Mouse (Mus musculus) splenic B cell, adult 2 months (primary cell): ENCODE measurements around the gene Ddx28.
"Not testable (repeated sequence)": the region's sequence is repeated elsewhere in the genome, so short reads cannot be mapped to it uniquely, and the experiment has no call there.

Experiments
- DNase-seq: peaks from one replicate; pipeline ENCODE4 v3.0.0-alpha.2; 2011; ENCODE audit warnings: low read depth, low spot score
- H3K27me3 ChIP-seq: 2 replicates; pipeline ENCODE4 v1.6.1; 2012; ENCODE audit warnings: mild to moderate bottlenecking, low read length, moderate library complexity, mixed read lengths; ENCODE audit not compliant: control insufficient read depth, poor library complexity, insufficient read depth, severe bottlenecking
- H3K36me3 ChIP-seq: 2 replicates; pipeline ENCODE4 v1.6.1; 2012; ENCODE audit warnings: mild to moderate bottlenecking, low read length, moderate library complexity, mixed read lengths; ENCODE audit not compliant: control insufficient read depth, poor library complexity, insufficient read depth, severe bottlenecking

Ddx28 gene

DNA sequence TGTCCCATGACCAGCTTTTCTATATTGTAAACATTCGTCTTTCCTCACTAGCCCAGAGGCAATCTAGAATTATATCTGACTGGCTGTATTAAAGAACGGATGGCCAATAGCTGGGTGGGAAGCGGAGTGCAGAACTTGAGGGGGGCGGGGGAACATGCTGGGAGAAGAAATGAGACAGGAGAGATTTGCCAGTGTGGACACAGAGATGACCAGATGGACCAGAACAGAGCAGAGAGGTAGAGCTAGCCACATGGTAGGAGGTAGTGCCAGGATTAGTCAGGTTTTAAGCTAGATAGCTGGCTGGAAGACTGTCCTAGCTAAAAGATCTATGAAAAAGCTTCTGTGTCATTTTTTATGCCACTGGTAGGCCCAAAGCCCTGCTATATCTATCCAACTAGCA, 9.8 kb downstream of the Ddx28 start:
- no peaks in the 10 kb centered on the region for H3K27me3 ChIP-seq
- DNase-seq = no peak
- no peaks in the 10 kb centered on the region for H3K36me3 ChIP-seq

DNA sequence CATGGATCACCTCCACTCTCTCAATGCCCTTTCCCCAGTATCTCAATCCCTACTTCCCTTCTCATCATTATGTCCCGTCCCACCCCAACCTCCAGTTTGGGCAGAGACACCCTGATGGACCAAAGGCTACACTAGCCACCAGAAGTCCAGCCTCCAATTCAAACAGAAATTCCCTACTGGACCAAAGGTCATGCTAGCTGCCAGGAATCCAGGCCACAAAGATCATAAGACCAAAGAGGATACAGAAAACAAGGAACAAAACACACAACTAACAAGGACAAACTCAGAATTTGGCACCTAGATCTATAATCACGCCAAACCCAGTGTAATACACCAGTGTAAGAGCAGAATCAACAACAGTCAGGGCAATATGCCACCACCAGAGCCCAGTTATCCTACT, 12.7 kb downstream of the Ddx28 start:
- H3K27me3 ChIP-seq = no peaks in the 10 kb centered on the region
- H3K36me3 ChIP-seq = no peaks in the 10 kb centered on the region
- DNase-seq = no peak

DNA sequence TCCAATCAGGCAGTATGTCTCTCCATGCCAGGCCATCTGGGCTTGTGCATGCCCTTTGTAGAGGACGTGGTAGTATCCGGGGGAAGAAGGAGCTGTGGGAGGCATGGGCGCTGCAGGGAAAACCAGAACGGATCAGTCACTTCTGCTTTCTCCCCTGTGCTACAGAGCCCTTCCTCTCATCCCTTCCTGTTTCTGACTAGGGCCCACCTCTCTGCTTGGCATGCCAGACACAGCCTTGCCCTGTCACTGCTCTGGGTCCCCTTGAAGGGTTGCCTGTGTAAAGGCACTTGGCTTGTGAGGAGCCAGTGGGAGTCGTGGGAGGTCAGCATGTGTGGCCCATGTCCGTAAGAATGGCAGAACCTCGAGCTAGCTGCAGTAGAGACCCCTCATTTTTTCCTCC, 15.3 kb downstream of the Ddx28 start:
- Histone ChIP-seq H3K36me3 (no peaks in the 10 kb centered on the region), H3K27me3 (no peaks in the 10 kb centered on the region)
- DNase-seq = peak; percentile 45

DNA sequence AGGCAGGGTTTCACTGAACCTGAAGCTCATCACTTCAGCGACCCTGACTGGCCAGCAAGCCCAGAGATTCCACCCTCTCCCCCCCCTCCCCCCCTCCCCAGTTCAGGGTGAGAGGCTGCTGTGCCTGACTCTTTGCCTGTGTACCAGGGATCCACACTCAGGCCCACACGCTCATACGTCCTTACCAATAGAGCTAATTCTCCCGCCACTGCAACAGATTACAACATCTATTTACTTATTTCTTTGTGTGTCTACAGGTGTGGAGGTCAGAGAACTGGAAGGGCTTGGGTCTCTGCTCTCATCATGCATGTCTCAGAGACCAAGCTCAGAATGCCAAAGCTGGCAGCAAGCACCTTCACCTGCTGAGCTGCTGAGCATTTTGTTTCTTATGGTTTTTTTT, 18.5 kb downstream of the Ddx28 start:
- no peak for DNase-seq
- Histone ChIP-seq H3K36me3 (no peaks in the 10 kb centered on the region), H3K27me3 (no peaks in the 10 kb centered on the region)

DNA sequence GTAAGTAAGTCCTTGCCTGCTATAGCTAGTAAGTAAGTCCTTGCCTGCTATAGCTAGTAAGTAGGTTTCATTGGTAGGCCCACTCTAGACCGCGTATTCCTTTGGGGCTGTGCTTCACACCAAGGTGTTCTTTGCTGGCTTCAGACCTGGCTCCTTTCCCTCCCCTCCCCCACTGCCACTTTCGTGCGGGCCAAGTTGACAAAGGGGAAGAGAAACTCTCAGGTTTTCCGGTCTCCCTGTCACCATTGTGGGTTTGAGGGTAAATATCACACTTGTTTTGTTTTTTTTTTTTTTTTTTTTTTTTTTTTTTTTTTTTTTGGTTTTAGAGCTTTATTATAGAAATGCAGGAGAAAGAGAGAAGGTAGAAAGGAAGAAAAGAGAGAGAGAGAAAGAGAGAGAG, 19.2 kb downstream of the Ddx28 start:
- Histone ChIP-seq H3K36me3 (no peaks in the 10 kb centered on the region), H3K27me3 (no peaks in the 10 kb centered on the region)
- DNase-seq = peak; percentile 91

DNA sequence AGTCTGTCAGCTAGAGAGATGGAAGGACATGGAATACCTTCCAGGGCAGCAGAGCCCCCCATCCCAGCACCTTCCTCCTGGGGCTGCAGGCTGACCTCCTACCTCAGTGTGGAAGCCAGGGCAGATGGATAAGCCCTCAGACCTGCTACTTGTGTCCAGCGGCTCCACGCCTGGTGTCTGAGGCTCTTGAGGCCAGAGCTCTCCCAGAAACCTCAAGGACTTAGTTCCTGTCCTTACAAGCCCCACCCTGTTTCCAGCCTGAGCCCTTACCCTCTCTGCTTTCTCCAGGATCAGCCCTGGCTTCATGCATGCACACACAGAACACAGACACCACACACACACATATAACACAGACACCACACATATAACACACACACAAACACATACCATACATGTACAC, 20.1 kb downstream of the Ddx28 start:
- no peak for DNase-seq

DNA sequence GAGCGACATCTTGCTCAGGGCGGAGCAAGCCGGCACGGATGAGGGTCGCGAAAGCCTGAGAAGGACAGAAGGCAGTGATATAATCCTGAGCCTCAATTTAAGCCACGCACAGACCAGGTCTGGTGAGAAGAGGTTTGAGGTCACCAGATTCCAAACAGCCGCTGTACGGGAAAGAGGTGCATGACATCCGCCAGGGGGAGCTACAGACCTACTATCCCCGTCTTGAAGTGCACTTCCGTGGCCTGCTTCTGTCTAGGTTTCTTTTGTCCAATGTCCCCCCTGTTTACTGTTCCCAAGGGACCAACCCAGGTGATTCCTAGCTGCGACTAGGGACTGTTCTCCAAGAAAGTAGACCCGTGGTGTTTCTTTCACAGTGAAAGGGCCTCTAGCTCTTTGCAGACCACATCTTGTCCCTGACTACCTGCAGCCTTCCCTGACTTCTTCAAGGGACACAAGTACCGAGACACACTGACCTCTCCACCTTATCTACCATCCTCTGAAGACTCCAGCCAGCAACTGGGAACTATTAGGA, 20.8 kb downstream of the Ddx28 start, which contains the start of gene Dus2:
TSS of gene Dus2 (plus strand) at position 482 of the 532 bp plus-strand sequence.
- DNase-seq = peak; percentile 93
- Histone ChIP-seq H3K36me3 (no peaks in the 10 kb centered on the region), H3K27me3 (no peaks in the 10 kb centered on the region)

More for the DNA sequence above, 20.1 kb downstream of the Ddx28 start:
- H3K36me3 ChIP-seq = no peaks in the 10 kb centered on the region
- H3K27me3 ChIP-seq = no peaks in the 10 kb centered on the region

DNA sequence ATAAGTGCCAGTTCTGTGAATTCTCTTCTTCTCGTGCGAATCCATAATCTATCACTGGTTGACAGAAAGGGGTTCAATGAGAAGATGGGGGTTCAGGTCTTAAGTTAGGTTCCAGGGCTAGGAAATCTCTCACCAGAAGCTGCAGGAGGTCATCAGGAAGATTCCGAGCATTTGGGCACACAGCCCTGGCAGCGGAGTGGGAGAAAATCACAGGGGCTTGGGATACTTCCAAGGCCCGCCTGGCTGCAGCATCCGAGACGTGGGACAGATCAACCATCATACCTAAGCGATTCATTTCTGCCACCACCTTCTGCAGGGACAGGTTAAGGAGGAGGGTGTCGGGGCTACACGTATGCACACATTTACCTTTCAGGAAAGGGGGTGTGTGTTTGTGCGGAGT, 23.1 kb downstream of the Ddx28 start:
- no peak for DNase-seq
- Histone ChIP-seq H3K27me3 (no peaks in the 10 kb centered on the region), H3K36me3 (no peaks in the 10 kb centered on the region)

DNA sequence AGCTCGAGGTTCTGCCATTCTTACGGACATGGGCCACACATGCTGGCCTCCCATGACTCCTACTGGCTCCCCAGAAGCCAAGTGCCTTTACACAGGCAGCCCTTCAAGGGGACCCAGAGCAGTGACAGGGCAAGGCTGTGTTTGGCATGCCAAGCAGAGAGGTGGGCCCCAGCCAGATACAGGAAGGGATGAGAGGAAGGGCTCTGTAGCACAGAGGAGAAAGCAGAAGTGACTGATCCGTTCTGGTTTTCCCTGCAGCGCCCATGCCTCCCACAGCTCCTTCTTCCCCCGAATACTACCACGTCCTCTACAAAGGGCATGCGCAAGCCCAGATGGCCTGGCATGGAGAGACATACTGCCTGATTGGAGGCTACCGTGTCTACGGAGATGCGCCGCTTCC, 28.3 kb downstream of the Ddx28 start:
- H3K36me3 ChIP-seq, DNase-seq, H3K27me3 ChIP-seq: not testable (repeated sequence)

DNA sequence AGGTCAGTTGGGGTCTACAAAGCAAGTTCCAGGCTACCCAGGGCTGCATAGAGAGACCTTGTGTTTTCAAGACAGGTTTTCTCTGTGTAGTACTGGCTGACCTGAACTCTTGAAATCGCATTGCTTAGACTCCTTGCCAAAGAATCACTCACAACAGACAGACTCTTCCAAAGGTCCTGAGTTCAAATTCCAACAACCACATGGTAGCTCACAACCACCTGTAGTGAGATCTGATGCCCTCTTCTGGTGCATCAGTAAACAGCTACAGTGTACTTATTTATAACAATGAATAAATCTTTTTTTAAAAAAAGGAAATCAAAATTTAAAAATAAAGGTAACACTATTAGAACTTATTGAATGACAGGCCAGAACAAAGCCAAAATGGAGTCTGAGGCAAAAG, 30.5 kb downstream of the Ddx28 start:
- no peak for DNase-seq
- H3K36me3 ChIP-seq = no peaks in the 10 kb centered on the region
- H3K27me3 ChIP-seq = no peaks in the 10 kb centered on the region

DNA sequence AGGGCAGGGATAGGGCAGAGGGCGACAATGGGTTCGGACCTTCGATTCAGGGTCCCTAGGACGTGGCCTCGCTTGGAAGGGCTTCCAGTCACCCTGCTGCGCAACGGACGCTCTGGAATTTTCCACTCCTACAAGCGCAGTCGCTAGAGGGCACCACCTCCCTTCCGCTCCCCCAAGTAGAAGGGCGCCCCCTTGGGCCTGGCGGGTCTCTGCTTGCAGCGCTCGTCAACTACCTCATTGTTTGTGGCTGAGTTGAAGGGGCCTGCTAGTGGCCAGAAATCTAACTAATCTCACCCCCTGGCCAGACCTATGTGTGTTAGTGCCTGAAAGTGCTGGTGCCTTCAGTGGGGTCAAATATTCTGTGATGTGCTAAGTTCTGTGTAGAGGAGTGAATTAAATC, 32.4 kb downstream of the Ddx28 start, which contains the start of gene Dpep3:
TSS of gene Dpep3 (minus strand) at position 105 of the 400 bp plus-strand sequence.
- DNase-seq = no peak
- Histone ChIP-seq H3K27me3 (no peaks in the 10 kb centered on the region), H3K36me3 (no peaks in the 10 kb centered on the region)

DNA sequence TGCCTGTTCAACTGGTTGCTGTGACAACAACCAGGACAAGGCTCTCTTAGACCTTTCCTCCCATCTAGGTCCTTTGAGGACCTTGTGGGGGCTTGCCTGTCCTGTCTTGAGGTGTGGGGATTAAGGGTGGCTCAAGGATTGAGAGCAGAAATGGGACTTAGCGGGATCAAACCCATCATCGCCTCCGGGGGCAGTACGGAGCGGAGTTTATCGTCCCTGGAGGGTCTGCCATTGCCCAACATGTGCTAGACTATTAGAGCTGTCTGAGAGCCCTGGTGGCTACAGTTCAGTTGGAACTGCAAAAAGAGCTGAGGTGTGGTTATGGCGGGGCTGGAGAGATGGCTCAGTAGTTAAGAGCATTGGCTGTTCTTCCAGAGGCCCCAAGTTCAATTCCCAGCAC, 36.3 kb downstream of the Ddx28 start:
- Histone ChIP-seq H3K36me3 (no peaks in the 10 kb centered on the region), H3K27me3 (no peaks in the 10 kb centered on the region)
- DNase-seq = no peak

DNA sequence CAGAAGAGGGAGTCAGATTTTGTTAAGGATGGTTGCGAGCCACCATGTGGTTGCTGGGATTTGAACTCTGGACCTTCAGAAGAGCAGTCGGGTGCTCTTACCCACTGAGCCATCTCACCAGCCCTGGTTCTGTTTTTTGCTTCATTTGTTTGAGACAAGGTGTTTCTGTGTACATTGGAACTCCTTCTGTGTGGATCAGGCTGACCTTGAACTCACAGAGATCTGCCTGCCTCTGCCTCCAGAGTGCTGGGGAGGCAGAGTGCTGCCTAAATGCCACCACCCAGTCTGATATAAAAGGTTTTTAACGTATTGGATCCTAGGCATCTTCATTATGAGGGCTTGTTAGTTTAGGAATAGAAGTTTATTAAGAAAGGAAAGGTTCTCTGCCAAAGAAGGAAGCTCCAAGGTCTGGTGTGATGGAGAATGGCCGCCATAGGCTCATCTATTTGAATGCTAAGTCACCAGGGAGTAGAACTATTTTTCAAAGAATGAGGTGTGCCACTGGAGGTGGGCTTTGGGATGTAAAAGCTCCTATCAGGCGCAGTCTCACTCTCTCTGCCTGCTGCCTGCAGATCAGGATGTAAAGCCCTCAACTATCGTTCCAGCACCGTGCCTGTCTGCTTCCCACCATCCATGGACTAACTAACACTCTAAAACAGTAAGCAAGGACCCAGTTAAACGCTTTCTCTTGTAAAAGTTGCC, 40.5 kb downstream of the Ddx28 start:
- no peaks in the 10 kb centered on the region for H3K27me3 ChIP-seq
- DNase-seq = no peak
- H3K36me3 ChIP-seq = no peaks in the 10 kb centered on the region

DNA sequence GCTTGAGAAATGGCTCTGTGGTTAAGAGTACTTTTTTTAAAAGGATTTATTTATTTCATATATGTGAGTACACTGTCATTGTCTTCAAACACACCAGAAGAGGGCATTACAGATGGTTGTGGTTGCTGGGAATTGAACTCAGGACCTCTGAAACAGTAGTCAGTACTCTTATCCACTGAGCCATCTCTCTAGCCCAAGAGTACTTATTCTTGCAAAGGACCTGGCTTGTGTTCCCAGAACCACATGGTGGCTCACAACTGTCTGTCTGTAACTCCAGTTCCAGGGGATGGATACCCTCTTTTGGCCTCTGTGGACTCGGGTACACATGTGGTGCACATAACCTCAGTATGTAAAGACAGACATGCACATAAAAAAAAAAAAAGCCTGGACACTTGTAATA, 42.3 kb downstream of the Ddx28 start:
- H3K36me3 ChIP-seq = no peaks in the 10 kb centered on the region
- no peak for DNase-seq
- no peaks in the 10 kb centered on the region for H3K27me3 ChIP-seq

DNA sequence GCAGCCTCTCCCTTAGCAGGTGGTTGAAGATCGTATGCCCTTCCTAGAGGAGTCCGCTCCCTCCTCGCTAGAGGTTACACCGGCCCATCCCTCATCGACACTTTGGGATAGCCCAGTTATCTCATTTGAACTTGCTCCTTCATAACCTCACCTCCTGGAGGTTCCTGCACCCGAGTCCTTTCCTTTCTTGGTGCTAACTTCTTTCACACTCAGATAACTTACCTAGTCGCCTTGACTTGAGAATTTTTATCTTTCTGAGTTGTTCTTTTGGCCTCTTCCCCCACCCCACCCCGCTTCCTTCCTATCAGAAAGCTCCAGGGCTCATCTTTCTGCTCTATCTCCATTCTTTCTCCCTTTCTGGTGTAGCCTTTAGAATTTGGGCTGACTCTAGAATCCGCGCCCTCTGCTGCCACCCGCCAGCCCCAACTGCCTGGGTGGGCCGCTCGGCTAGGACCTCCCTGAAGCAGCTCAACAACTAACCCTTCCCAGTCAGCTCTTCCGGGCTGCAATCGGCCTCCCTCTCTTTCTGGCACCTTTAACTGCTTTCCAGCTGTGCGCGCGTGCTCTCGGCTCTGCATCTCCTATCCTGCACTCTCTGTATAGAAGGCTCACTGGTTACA, 44.9 kb downstream of the Ddx28 start:
- Histone ChIP-seq H3K27me3 (no peaks in the 10 kb centered on the region), H3K36me3 (no peaks in the 10 kb centered on the region)
- DNase-seq = no peak
